Mouse (Mus musculus) limb, embryonic 13.5 days (tissue): ENCODE measurements around the gene Fam19a2. TPM values are rescaled to one million over a fixed set of nuclear protein-coding genes. Genes with fewer than 3 reads are reported as not detected.

Source experiments
- ATAC-seq: fragments of 200-750 bp; cut with Nextera tagmentation; 2 replicates; pipeline ENCODE4 v1.8.0; 2017; ENCODE audit warnings: low read depth, moderate number of reproducible peaks, moderate TSS enrichment; ENCODE audit not compliant: low FRiP score
- H3K27ac ChIP-seq: fragments of 300-500 bp; sonication (generic); 2 replicates; pipeline ENCODE4 v1.5.1; 2015; ENCODE audit warnings: inconsistent platforms, mild to moderate bottlenecking, moderate library complexity
- H3K27me3 ChIP-seq: fragments of 300-500 bp; sonication (generic); 2 replicates; pipeline ENCODE4 v1.6.1; 2015; ENCODE audit warnings: mild to moderate bottlenecking, inconsistent platforms
- H3K36me3 ChIP-seq: fragments of 300-500 bp; sonication (generic); 2 replicates; pipeline ENCODE4 v1.6.1; 2015; ENCODE audit warnings: inconsistent platforms, mild to moderate bottlenecking, moderate library complexity
- H3K4me1 ChIP-seq: fragments of 300-500 bp; sonication (generic); 2 replicates; pipeline ENCODE4 v1.6.1; 2015; ENCODE audit warnings: inconsistent platforms
- H3K4me2 ChIP-seq: fragments of 300-500 bp; sonication (generic); replicated peaks from 2 replicates; pipeline ENCODE4 v1.6.1; 2015; ENCODE audit warnings: inconsistent platforms, mild to moderate bottlenecking, moderate library complexity
- H3K4me3 ChIP-seq: fragments of 300-500 bp; sonication (generic); 2 replicates; pipeline ENCODE4 v1.5.1; 2015; ENCODE audit warnings: moderate library complexity, mild to moderate bottlenecking, inconsistent platforms
- H3K9ac ChIP-seq: fragments of 300-500 bp; sonication (generic); 2 replicates; pipeline ENCODE4 v1.6.1; 2015; ENCODE audit warnings: mild to moderate bottlenecking, inconsistent platforms
- H3K9me3 ChIP-seq: fragments of 300-500 bp; sonication (generic); 2 replicates; pipeline ENCODE4 v1.6.1; 2016; ENCODE audit warnings: inconsistent platforms
- WGBS: fragments of 180-500 bp; shearing (Covaris S2); methylation state at CpG from one replicate; pipeline ENCODE4 v1.1.7; 2015; 5-methylcytosine and 5-hydroxymethylcytosine counted together
- polyA plus RNA-seq: library from polyadenylated mRNA; unstranded; fragments of >200 nt; fragmentation: Nextera tagmentation; extraction: Ambion mirVana; gene quantifications from 2 replicates; pipeline ENCODE4 v1.2.1, GENCODE M21; 2015

Gene Fam19a2
- polyA plus RNA-seq: 8.0 and 8.3 TPM in 2 replicates

DNA sequence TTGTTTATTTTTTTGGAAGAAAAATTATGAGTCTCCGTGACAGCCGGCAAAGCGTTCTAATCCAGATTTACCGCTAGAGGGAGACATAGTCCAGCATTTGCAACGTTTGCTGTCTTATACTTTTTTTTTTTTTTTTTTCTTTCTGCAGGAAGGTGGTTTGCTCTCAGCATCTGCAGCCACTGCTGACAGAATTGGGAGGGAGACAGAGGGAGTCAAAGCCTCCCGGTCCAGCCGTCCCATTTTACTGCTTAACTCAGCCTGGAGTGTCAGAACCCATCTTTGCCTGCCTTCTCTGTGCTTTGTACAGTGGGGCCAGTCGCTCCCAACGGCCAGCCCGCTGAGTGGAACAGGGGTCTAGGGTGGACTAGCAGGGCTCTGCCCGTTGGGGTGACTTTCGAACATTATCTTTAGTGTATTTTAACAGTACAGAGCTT lies at the start of gene Fam19a2:
Gene Fam19a2 (plus strand): TSS at position 121 of the 434 bp plus-strand sequence.
- Histone ChIP-seq H3K36me3 (no peaks in the 10 kb centered on the region), H3K27ac (no peak within 1 kb of the TSS), H3K9ac (peak within 1 kb of the TSS; percentile 75), H3K4me2 (peak within 1 kb of the TSS; percentile 95), H3K9me3 (no peaks in the 10 kb centered on the region), H3K4me3 (peak within 1 kb of the TSS; percentile 63), H3K4me1 (peaks cover 13% of the 10 kb centered on the region), H3K27me3 (peaks cover 50% of the 10 kb centered on the region)
- ATAC-seq: peak; percentile 24; the same call in 1 of the 2 replicates
- WGBS: under 1% methylated on average over 12 of the region's 12 CpGs

DNA sequence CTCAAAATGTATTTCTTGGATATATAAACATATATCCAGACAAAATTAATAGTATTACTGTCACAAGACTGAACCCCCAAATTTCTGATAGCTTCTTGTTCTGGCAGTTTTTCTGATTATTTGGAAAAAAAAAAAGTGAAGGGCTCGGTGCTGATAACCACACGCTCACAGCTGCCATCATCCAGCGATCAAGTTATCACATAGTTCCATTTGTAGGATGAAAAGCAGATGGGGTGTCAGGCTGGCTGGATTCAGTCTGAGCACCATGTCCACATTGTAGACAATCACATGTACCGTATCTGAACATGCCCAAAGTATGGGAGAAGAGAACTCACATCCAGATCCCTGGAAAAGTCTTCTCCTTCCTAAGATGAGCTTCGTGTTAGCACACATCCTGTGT lies 41.0 kb upstream of the Fam19a2 start:
- Histone ChIP-seq H3K27me3 (no peaks in the 10 kb centered on the region), H3K4me1 (no peaks in the 10 kb centered on the region), H3K4me3 (no peak overlapping the region), H3K27ac (no peak overlapping the region), H3K9ac (no peak overlapping the region), H3K4me2 (no peak overlapping the region), H3K36me3 (no peaks in the 10 kb centered on the region), H3K9me3 (no peaks in the 10 kb centered on the region)
- no peak for ATAC-seq
- WGBS: 89% methylated on average over 5 of the region's 5 CpGs

DNA sequence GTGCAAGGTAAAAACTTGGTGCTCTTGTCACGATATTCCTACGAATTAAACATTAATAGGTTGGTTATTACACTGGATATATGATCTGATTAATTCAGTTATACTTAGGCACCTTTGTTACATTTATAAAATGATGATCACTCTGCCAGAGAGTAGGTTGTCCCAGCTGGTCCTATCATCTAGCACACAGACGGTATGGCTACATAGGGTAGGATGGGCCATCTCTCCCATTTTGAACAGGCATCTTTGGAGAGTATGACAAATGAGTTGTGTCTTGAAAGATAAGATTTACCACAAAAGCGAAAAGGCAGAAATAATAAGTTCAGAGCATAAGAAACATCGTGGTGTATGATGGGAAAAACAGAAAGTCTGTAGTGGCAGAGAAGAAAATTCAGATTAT lies 34.4 kb upstream of the Fam19a2 start:
- Histone ChIP-seq H3K36me3 (no peaks in the 10 kb centered on the region), H3K27ac (no peak overlapping the region), H3K4me3 (no peak overlapping the region), H3K4me1 (no peaks in the 10 kb centered on the region), H3K9me3 (no peaks in the 10 kb centered on the region), H3K9ac (no peak overlapping the region), H3K4me2 (no peak overlapping the region), H3K27me3 (no peaks in the 10 kb centered on the region)
- WGBS: 87% methylated on average over 5 of the region's 5 CpGs
- ATAC-seq: no peak

DNA sequence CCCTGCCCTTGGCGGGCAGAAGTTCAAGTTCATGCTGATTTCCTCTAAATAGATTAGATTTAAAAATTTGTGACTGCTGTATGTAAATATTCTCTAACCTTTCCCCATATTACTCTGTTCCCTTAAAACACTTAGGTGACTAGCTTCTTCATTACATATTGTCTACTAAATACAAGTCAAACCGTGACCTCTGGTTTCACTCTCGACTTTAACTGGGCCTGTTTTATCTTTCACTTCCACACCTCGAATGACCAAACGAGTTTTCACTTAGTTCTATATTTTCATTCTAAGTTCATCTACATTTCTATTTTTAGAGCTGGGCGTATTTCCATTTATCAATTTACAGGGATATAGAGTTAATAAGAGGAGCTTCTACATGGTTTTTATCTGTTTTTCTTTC lies 15.7 kb upstream of the Fam19a2 start:
- H3K27me3 ChIP-seq: no peaks in the 10 kb centered on the region; the same call in 1 of the 2 replicates
- H3K9ac ChIP-seq: no peak overlapping the region
- H3K4me1 ChIP-seq: no peaks in the 10 kb centered on the region
- WGBS: 84% methylated on average over 6 of the region's 6 CpGs
- H3K9me3 ChIP-seq: no peaks in the 10 kb centered on the region; the same call in 1 of the 2 replicates
- H3K4me3 ChIP-seq: no peak overlapping the region
- H3K4me2 ChIP-seq: no peak overlapping the region
- H3K27ac ChIP-seq: no peak overlapping the region
- no peaks in the 10 kb centered on the region for H3K36me3 ChIP-seq
- ATAC-seq: no peak

DNA sequence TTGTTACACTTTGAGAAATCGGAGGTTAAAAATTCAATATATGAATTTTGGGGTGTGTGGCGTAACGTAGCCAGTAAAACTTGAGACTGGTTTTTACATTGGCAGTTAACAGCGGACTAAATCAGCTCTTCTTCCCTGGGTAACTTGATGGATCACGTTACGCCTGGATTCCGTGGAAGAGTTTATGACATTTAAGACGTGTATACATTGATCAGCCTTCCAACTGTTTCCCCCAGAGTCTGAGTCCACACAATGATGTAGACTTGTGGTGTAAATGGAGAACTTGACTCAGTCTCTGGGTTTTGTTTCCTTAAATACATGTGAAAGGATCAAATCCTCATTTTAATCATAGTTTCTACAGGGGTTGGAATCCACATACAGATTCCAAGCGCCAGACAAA lies 11.9 kb upstream of the Fam19a2 start:
- H3K4me2 ChIP-seq: no peak overlapping the region
- ATAC-seq: peak; percentile 65; the same call in 1 of the 2 replicates
- H3K4me1 ChIP-seq: no peaks in the 10 kb centered on the region

DNA sequence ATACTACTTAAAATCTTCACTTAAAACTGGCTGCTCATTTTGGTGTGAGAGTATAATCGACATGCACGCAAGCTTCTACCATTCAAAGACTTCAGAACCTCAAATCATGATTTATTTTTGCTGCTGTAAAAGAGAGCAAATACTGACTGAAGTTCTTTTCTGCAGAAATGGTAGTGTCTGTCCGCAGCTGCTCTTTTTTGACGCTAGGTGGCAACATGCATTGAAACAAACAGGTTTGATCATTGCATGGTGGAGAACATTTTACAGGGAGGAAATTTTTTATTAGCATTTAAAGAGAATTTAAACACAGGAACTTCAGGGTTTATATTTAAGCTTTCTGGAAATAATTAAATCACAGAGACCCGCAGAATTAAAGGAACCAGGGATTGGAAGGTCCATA lies 9.5 kb upstream of the Fam19a2 start:
- H3K4me3 ChIP-seq: no peak overlapping the region
- WGBS: 29% methylated on average over 5 of the region's 5 CpGs
- H3K27me3 ChIP-seq: no peaks in the 10 kb centered on the region
- no peak overlapping the region for H3K4me2 ChIP-seq
- no peak overlapping the region for H3K9ac ChIP-seq
- no peak for ATAC-seq
- no peaks in the 10 kb centered on the region for H3K36me3 ChIP-seq
- no peaks in the 10 kb centered on the region for H3K9me3 ChIP-seq
- H3K27ac ChIP-seq: no peak overlapping the region
- H3K4me1 ChIP-seq: no peaks in the 10 kb centered on the region

More for the DNA sequence above, 11.9 kb upstream of the Fam19a2 start:
- Histone ChIP-seq H3K27me3 (no peaks in the 10 kb centered on the region; the same call in 1 of the 2 replicates), H3K36me3 (no peaks in the 10 kb centered on the region), H3K27ac (no peak overlapping the region), H3K9ac (no peak overlapping the region), H3K9me3 (no peaks in the 10 kb centered on the region), H3K4me3 (no peak overlapping the region)
- 47% methylated on average over 9 of the region's 9 CpGs for WGBS

DNA sequence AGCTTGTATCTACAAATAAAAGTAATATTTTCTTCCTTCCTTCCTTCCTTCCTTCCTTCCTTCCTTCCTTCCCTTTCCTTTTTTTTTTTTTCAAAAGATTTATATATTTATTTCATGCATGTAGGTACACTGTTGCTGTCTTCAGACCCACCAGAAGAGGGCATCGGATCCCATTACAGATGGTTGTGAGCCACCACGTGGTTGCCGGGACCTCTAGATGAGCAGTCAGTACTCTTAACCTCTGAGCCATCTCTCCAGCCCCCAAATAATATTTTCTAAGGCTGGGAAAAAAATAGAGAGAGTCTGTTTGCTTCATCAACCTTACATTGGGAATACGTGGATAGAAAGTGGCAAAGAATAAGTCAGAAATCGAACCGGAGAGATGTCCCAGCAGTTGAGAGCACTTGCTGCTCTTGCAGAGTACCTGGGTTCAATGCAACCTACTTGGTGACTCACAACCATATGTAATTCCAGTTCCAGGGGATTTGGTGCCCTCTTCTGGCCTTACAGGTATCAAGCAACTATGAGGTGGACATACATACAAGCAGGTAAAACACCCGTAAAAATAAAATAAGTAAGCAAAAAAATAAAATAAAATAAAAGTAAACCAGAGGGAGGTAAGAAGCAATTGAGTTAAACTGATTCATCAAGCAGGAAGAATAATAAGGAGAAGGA lies 8.0 kb upstream of the Fam19a2 start:
- H3K27me3 ChIP-seq: peaks cover 9% of the 10 kb centered on the region
- ATAC-seq: no peak
- H3K4me1 ChIP-seq: no peaks in the 10 kb centered on the region
- H3K4me3 ChIP-seq: no peak overlapping the region
- no peak overlapping the region for H3K9ac ChIP-seq
- 80% methylated on average over 7 of the region's 7 CpGs for WGBS
- H3K27ac ChIP-seq: no peak overlapping the region
- no peak overlapping the region for H3K4me2 ChIP-seq
- no peaks in the 10 kb centered on the region for H3K36me3 ChIP-seq
- H3K9me3 ChIP-seq: no peaks in the 10 kb centered on the region

DNA sequence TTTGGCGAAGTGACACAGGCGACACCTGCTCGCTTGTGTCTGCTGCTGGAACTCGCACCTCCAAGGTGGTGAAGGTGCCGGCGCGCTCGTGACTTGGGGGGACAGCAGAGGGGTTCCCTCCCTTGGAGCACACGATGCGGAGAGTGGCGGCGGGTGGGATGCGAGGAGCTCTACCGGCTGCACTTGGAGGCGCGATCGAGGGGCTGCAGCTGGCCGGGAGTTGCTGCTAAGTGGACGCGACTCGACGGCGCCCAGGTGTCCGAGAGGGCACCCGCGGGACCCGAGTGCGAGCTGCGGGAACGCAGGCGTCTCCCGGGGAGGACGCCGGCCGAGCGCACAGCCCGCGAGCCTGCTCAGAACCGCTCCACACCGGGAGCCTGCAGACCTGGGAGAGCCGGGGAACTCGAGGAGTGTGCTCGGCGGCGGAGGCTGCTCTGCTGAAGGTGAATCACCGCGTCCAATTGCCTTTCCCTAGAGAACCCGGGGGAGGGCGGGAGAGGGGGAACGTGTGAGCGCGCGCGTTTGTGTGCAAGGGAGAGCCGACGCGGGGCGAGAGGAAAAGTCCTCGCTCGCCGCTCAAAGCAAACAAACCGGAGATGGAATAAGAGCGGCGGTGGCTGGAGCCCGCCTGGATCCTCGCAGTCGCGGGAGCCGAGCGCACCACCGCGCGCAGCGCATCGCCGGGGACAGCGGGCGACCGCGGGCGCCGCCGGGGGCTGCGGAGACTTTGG lies 830 bp downstream of the Fam19a2 start:
- Histone ChIP-seq H3K4me1 (peaks cover 13% of the 10 kb centered on the region), H3K9ac (peak overlapping the region; percentile 75), H3K4me2 (peak overlapping the region; percentile 95), H3K27me3 (peaks cover 50% of the 10 kb centered on the region), H3K9me3 (no peaks in the 10 kb centered on the region), H3K27ac (no peak overlapping the region), H3K4me3 (peak overlapping the region; percentile 63), H3K36me3 (no peaks in the 10 kb centered on the region)
- peak; percentile 70 for ATAC-seq
- WGBS: under 1% methylated on average over 84 of the region's 84 CpGs

DNA sequence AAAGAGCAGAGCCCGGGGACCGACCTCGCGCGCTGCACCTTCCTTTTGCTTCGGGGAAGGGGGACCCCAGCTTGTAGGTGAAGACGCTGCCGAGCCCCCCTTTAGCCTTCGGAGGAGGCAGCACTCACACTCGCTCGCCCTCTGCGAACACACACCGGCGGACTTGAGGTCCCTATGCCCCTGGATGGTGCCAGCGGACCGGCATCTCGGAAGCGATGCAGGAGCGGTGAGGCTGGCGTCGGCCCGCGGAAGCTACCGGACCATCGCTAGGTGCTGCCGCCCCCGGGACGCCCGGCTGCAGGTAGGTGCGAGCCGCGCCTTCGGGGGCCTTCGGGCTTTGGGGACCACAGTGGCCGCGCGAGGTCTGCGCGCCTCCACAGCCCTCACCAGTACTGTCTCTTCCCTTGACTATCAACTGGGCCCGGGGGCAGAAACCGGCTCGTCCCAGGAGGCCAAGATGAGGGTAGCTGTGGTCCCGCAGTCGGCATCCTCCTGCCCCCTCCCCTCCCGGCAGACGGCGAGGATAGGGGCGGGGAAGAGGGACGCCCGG lies 1.5 kb downstream of the Fam19a2 start:
- peak overlapping the region; percentile 63 for H3K4me3 ChIP-seq
- under 1% methylated on average over 50 of the region's 50 CpGs for WGBS
- H3K9me3 ChIP-seq: no peaks in the 10 kb centered on the region
- H3K4me2 ChIP-seq: peak overlapping the region; percentile 95
- H3K36me3 ChIP-seq: no peaks in the 10 kb centered on the region
- H3K4me1 ChIP-seq: peaks cover 13% of the 10 kb centered on the region
- H3K27me3 ChIP-seq: peaks cover 46% of the 10 kb centered on the region
- H3K27ac ChIP-seq: no peak overlapping the region
- peak overlapping the region; percentile 75 for H3K9ac ChIP-seq
- ATAC-seq: peak; percentile 24; the same call in 1 of the 2 replicates

DNA sequence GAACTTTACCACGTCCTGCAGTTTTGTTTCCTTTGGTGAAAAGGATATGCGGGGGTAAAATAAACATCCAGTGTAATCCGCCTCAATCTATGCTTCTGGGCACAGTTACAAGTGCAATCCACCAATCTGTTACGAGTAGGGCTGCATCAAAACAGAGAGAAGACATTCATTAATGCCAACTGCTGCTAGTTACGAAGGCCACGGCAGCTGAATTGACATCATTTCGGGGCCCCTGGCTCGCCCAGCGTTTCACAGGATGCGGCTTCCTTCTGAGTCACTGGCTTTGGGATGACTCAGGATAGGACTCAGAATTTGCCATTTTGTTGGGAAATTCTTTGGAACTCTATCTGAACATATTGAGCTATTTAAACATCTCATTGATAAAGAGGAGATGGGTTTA lies 4.8 kb downstream of the Fam19a2 start:
- no peak overlapping the region for H3K4me3 ChIP-seq
- 69% methylated on average over 10 of the region's 10 CpGs for WGBS
- H3K4me2 ChIP-seq: no peak overlapping the region
- H3K9ac ChIP-seq: no peak overlapping the region
- H3K27ac ChIP-seq: no peak overlapping the region
- H3K4me1 ChIP-seq: peaks cover 13% of the 10 kb centered on the region
- H3K36me3 ChIP-seq: no peaks in the 10 kb centered on the region
- H3K9me3 ChIP-seq: no peaks in the 10 kb centered on the region
- ATAC-seq: no peak
- peaks cover 28% of the 10 kb centered on the region for H3K27me3 ChIP-seq

DNA sequence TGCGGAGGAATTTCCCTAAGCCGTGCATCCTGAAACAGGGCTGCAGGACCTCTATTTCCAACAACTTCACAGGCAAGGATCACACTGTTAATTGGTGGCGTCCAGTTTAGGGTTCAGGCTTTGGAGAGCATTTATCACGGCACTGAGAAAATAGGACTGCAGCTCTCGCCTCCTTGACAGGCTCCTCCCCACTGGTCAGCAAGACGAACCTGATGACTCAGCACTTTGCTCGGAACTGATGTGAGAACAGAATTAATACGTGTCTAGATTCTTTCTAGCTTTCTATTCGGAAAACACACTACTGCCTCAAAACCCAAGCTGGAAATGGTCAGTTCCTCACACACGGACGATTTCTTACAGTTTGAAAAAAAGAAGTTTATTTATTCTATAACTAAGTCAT lies 10.8 kb downstream of the Fam19a2 start:
- no peak overlapping the region for H3K4me2 ChIP-seq
- no peak for ATAC-seq
- no peaks in the 10 kb centered on the region for H3K9me3 ChIP-seq
- H3K27ac ChIP-seq: no peak overlapping the region
- no peaks in the 10 kb centered on the region for H3K4me1 ChIP-seq
- WGBS: 61% methylated on average over 11 of the region's 11 CpGs
- H3K36me3 ChIP-seq: no peaks in the 10 kb centered on the region
- no peaks in the 10 kb centered on the region for H3K27me3 ChIP-seq
- no peak overlapping the region for H3K9ac ChIP-seq
- H3K4me3 ChIP-seq: no peak overlapping the region

DNA sequence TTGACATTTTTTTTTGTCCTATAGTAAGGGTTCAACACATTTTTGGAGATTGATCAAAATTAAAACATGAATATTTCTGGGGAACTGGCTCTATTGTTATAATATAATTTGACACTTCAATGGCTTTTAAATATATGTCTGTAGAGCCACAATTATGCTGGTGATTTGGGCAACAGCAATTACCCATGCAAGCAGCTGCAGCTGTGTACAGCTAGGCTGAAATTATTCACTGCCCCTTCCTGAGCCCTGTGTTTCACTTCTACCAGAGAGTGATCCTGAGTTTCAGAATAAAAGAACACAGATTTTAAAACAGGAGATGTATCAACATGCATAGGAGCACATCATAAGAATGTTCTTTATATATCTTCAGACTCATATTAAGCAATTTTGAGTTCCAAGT lies 43.5 kb downstream of the Fam19a2 start:
- H3K27me3 ChIP-seq: no peaks in the 10 kb centered on the region
- H3K27ac ChIP-seq: no peak overlapping the region
- no peaks in the 10 kb centered on the region for H3K36me3 ChIP-seq
- H3K9ac ChIP-seq: no peak overlapping the region
- H3K4me3 ChIP-seq: no peak overlapping the region
- H3K4me1 ChIP-seq: no peaks in the 10 kb centered on the region
- H3K4me2 ChIP-seq: no peak overlapping the region
- H3K9me3 ChIP-seq: no peaks in the 10 kb centered on the region
- no peak for ATAC-seq
